Mouse (Mus musculus): Measurements from ENCODE around the gene Xpo1.

- TF ChIP-seq CTCF (IDR thresholded peaks at IDR 0.05; ENCODE audit: borderline replicate concordance, insufficient read depth, low read length) (no peak), POLR2A (IDR thresholded peaks at IDR 0.05; ENCODE audit: low read depth, low read length) (no peak)
These were observed 47.3 kb downstream of the Xpo1 start for GRCm38 (mm10) chr11:23303126-23303525.
